Mouse (Mus musculus) gastrocnemius, postnatal 36 days (tissue): ENCODE results near the gene Mgst2. TPM values are rescaled to one million over a fixed set of nuclear protein-coding genes. Genes with fewer than 3 reads are reported as not detected.

Source experiments
- DNase-seq, 2 experiments: peaks; one replicate each; pipeline ENCODE4 v3.0.0; 2022
- intact Hi-C: fragments of 180-260 bp; cut with DNase I; formaldehyde crosslinking; loops from one replicate; pipeline ENCODE4 v1.15.1; 2025
- total RNA-seq, 2 experiments: library from RNA; stranded (reverse); gene quantifications; 2 replicates each; pipeline ENCODE4 v1.2.3; 2021

Mgst2 gene
- total RNA-seq, 2 experiments from 2014 or later, result 0.22 to 0.61 TPM

DNA sequence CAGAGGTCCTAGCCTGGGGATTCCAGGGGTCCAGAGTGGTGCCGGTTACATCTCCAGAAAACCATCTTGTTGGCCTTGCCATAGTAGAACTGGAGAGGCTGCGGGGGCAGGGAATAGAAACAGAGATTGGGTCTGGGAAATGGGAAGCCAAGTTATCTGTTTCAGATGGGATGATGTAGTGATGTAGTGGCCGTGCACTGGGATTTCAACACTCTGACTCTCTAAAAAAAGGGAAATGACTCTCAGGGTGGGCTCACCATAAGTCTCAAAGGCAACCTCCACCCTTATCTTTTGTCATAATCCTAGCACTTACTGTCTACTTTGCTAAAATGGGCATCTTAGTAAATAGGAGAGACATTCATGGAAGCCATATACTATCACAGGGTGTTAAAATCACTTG is 37.8 kb downstream of the Mgst2 start:
- DNase-seq, result no peak
- intact Hi-C loops, result no loop called here

DNA sequence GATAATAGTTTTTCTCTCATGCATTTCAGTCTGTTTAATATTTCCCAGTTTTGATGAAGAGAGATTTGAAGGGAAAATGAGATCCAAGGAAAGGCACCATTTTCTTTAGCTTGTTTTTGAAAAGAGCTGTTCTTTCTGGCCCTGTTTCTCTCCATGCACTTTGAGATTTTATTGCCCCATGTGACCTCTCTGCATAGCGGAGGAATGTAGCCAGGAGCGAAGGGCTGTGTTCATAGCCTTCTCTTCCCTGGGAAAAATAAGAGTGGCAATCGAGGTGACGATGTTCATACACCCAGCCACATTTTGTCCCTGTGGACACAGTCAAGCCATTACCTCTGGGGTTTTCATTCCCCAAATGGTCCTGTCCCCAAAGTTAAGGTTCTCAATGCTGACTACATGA is 40.0 kb downstream of the Mgst2 start:
- no peak for DNase-seq
- intact Hi-C loops, result loop anchor here (2.0 to 10.0 kb wide), 4 partner anchors 197 to 543 kb away; no protein-coding TSS in a partner anchor

DNA sequence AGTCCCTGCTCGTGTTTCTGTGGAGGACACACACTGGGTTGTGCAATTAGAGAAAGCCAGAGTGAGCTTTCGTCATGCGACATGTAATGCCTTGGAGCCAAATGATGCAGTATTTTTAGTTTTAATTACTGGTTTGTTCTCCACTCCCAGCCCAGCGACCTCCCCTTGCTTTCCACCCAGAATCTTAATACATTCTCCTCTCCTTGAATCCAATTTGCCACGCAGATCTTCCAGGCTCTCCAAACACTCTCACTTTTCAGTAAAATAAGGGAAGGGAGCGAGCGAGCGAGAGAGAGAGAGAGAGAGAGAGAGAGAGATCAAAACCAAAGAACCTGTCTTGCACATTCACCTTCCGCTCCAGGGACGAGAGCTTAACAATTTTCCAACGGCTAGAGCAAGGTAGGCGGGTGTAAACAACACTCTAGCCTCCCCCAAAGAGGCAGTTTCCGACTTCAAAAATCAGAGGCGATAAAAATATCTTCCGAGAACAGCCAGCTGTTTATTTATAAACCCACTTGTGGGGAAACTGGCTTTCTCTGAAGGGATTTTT is 40.6 kb downstream of the Mgst2 start:
- no peak for DNase-seq
- intact Hi-C loops, result loop anchor here (2.0 to 10.0 kb wide), 4 partner anchors 196 to 542 kb away; no protein-coding TSS in a partner anchor

GRCm38 (mm10) chr3:51701281-51701751 is 41.2 kb downstream of the Mgst2 start:
- intact Hi-C loops, result loop anchor here (2.0 to 10.0 kb wide), 4 partner anchors 196 to 541 kb away; no protein-coding TSS in a partner anchor
- DNase-seq, result peak; percentile 59 to 63

- intact Hi-C loops, result loop anchor here (2.0 to 10.0 kb wide), 4 partner anchors 195 to 541 kb away; no protein-coding TSS in a partner anchor
- DNase-seq, result no peak
Observed at GRCm38 (mm10) chr3:51701950-51702349, 41.8 kb downstream of the Mgst2 start.

DNA sequence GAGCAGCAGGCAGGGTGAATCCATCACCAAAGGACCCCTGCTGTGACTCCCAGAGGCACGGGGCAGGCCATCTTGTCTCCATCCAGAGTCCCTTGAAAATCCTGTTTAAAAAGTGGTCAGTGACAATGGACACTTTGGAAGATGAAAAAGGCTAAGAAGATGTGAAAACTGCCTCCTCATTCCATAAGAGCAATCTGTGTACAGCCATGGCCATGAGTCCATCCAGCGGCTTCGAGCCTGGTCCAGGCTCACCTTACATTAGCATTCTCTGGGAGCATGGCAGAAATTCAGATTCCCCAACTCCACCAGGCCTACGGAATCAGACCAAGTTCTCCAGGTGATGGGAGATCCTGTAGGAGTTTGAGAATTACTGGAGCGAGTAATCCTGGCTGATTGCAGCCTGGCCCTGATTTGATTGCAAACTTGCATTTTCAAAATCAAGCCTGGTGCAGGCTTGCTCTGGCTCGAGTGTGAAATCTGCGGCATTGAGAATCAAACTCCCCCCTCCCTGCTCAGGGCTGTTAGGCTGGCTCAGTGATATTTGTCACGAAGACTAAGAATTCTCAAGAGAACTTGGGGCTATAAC is 42.6 kb downstream of the Mgst2 start:
- intact Hi-C loops, result loop anchor here (5.0 to 10.0 kb wide), 2 partner anchors 195 to 342 kb away; no protein-coding TSS in a partner anchor

DNA sequence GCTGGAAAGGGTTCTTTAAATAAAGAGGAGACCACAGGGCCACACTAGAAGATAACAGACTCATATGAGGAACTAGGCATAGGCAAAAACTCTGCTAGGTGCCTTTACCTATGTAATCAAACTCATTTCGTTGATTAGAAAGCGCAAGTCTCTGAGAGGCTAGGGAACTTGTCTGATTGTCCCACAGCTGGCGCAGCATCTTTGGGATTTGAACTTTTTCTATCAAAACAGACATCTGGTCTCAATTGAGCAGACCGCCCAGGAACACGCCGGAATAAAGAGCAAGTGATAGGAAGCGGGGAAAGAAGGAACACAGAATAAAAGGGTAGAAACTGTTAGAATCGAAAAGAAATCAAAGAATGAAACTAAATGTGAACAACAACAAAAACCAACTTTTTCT is 43.3 kb downstream of the Mgst2 start:
- intact Hi-C loops, result loop anchor here (5.0 to 10.0 kb wide), 2 partner anchors 194 to 341 kb away; no protein-coding TSS in a partner anchor
- no peak for DNase-seq

More for the DNA sequence above, 42.6 kb downstream of the Mgst2 start:
- no peak for DNase-seq

- intact Hi-C loops, result loop anchor here (5.0 to 10.0 kb wide), 2 partner anchors 82 to 340 kb away; no protein-coding TSS in a partner anchor
- no peak for DNase-seq
Observed at GRCm38 (mm10) chr3:51705220-51705619, 45.1 kb downstream of the Mgst2 start.

DNA sequence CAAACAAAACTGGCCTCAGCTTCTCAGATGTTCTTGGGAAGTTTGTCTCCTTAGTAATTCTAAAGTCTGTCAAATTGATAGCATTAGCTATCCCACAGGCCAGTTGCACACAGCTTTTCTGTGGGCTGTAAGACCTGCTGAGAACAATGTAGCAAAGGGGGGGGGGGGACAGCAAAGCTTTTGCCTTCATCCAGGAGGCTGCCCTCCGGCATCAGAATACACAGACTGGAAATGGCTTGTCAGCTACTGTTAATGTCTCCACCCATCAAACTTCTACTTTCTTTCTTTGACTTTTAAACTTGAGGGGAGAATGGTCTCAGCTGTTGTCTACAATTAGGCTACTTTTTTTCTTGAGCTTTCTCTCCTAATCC is 48.2 kb downstream of the Mgst2 start:
- intact Hi-C loops, result loop anchor here (5.0 to 10.0 kb wide), 2 partner anchors 79 to 336 kb away; no protein-coding TSS in a partner anchor
- DNase-seq, result no peak

DNA sequence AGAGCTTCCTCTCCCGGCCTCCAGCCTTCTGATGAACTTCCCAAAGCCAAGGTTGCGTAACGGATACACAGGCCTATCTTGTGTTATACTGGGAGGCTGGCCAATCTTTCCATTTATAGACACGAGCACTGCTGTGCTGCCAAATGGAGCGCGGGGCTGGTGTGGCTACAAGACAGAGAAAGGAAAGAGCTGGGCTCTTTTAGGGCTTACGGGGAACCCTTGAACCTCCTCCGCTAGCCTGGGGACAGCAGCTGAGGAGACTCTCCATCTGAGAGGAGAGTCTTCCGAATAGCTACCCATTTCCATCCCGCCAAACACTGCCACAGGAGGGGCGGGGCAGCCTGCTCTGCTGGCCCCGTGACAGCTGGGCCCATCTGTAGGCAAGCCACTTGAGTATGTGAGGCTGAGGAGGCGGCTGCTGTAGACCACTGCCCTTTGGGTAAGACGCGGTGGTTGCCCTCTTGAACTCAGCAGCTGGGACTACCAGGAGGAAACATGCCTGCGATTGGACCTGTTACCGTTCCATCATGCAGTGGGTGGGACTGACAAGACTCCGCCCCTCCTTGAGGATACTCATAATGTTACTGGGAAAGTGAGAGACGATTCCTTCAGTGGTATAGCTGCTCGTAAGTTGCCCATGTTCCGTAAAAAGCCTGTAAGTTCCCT is 48.7 kb downstream of the Mgst2 start:
- peak; percentile 77 to 85 for DNase-seq
- intact Hi-C loops, result loop anchor here (5.0 to 10.0 kb wide), 2 partner anchors 78 to 336 kb away; no protein-coding TSS in a partner anchor

GRCm38 (mm10) chr3:51712382-51712781 is 52.2 kb downstream of the Mgst2 start:
- DNase-seq, result no peak
- intact Hi-C loops, result no loop called here

- intact Hi-C loops, result no loop called here
- no peak for DNase-seq
Observed at GRCm38 (mm10) chr3:51713233-51713632, 53.1 kb downstream of the Mgst2 start.

DNA sequence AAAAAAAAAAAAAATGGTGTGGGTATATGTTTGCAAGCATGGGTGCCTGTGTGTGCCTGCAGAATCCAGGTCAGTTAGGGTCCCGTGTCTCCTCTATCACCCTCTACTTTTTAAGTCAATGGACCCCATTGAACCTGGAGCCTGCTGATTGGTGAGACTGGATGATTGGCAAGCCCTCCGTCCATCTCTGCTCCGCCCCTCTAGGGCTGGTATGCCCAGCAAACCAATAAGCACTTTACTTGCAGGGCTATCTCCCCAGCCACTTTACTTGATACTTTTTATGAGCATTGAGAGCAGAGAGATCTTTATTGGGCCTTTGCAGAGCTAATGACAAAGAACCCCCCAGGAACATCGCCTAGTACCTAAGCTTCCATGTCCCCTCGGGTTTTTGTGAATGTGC is 54.3 kb downstream of the Mgst2 start:
- intact Hi-C loops, result no loop called here
- no peak for DNase-seq

GRCm38 (mm10) chr3:51717455-51717854 is 57.3 kb downstream of the Mgst2 start:
- DNase-seq, result no peak
- intact Hi-C loops, result no loop called here

- intact Hi-C loops, result no loop called here
- DNase-seq, result no peak
Observed at GRCm38 (mm10) chr3:51717909-51718308, 57.7 kb downstream of the Mgst2 start.

GRCm38 (mm10) chr3:51719373-51719772 is 59.2 kb downstream of the Mgst2 start:
- intact Hi-C loops, result no loop called here
- no peak for DNase-seq

- no peak for DNase-seq
- intact Hi-C loops, result no loop called here
Observed at GRCm38 (mm10) chr3:51719982-51720381, 59.8 kb downstream of the Mgst2 start.

GRCm38 (mm10) chr3:51726257-51726656 is 66.1 kb downstream of the Mgst2 start:
- intact Hi-C loops, result no loop called here
- DNase-seq, result no peak

GRCm38 (mm10) chr3:51727487-51727886 is 67.3 kb downstream of the Mgst2 start:
- intact Hi-C loops, result no loop called here
- no peak for DNase-seq

- intact Hi-C loops, result no loop called here
- DNase-seq, result no peak
Observed at GRCm38 (mm10) chr3:51727968-51728367, 67.8 kb downstream of the Mgst2 start.

DNA sequence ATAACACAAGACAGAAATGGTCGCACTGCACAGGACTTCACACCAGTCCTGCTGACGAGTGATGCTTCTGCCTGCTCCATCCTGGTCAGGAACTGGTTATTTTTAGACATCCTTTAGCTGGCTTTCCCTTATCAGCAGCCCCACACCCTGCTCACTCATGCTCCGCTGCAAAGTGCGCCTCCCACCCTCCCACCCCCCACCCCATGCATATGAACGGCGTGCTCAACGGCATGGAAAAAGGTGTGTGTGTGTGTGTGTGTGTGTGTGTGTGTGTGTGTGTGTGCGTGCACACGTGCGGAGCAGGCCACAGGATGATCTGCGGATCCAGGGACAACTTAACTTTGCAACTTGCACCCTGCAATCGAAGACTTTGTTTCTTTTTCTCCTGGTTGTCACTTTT is 68.3 kb downstream of the Mgst2 start:
- intact Hi-C loops, result no loop called here
- no peak for DNase-seq
